Mouse (Mus musculus) kidney, adult 9 months (tissue): ENCODE results near the gene Sf3b6.
A peak's percentile ranks its signal among the peaks of the same experiment; 100 is the strongest.
"Not testable (repeated sequence)": the region's sequence is repeated elsewhere in the genome, so short reads cannot be mapped to it uniquely, and the experiment has no call there.

Source experiments
- DNase-seq: peaks from one replicate; pipeline ENCODE4 v3.0.0; 2022

The Sf3b6 gene

DNA sequence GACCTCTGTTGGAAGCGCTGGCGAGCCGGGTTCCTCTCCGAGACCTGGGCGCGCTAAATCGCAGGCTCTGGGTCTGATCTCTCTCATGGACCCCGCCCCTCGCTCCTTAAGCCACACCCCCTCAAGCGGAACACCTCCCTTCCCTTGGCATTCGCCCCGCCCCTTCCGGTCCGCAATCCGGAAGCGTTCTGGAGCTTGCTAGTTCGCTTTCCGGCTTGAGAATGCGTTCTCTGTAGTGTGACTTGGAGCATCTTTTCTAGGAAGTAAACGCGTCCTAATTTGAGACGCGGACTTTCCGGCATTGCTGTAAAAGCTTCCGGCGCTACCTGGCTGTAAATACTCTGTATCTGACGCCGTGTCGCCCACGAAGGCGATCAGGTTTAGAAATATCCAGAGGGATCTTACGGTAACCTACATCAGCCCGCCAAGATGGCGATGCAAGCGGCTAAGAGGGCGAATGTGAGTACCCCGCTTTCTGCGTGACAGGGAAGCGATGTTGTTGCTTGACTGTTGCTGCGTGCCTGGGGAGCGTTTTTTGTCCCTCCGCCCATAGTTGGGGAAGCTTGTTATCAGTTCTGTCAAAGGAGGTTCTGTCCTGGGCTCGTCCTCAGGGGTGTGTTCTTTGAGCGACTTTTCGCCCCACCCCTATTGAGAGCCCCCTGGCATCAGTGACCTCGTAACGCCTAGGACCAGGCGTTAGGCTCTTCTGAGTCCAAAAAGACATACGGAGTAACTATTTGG is at the start of gene Sf3b6:
Sf3b6 (plus strand) TSS at position 184 of the 741 bp plus-strand sequence.
- DNase-seq, result peak; percentile 99

DNA sequence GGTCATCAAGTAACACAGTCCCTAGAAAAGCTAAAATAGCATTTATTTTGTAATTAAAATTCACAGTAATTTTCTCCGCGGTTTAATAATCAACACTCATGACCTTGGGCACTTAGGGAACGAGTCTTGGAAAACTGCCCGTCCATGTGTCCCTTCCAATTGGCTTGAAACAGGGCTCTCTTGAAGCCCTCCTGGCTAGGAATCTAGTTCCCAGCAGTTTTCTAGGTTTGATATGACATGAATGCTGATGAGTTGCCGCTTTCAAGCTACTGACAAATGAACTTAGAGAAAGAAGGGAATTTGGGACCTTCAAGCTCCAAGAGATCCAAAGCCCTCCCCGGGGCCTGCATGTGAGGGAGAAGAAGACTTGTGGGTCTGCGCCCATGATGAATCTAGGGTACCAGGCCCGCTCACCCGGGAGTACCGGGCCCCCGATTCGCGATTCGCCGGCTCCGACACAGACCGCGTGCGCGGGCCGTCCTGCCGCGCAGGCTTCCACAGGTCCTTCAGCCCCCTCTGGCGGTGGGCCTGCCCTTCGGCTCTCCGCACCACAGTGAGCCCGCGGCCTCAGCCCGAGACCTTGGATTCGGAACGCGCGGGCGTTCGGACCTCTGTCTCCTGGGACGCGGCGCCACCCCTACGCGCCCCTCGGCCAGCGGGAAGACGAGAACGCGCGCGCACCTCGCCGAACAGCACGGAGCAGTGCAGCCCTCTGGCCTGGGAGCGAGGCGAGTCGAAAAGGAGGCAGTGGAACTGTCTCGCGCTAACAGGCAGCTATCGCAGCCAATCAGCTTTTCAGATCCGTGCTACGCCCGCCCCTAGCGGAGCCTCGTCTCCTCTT is 48.6 kb upstream of the Sf3b6 start, which contains the start of the genes Pfn4 and Fam228b:
Pfn4 (plus strand) TSS at position 531 of the 841 bp plus-strand sequence.
Fam228b (minus strand) TSS at position 776 of the 841 bp plus-strand sequence.
- DNase-seq, result peak; percentile 97

DNA sequence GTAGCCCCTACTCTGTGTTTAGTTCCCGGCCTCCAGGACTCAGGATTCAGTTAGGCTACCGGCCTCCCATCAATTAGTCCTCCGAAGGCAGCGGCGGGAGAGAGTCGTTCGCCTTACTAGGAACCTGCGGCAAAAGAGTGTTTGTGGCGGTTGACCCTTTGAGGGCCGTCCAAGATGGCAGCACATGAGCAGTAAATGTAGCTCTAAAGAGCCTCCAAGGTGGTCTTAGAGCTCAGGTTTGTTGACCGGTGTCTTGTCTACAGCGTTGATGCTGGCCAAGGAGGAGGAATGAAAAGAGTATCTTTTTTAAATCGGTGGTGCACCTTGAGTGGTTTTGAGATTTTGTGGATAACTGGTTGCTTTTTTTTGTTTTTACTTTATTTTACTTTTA is 48.0 kb upstream of the Sf3b6 start:
- DNase-seq, result no peak

DNA sequence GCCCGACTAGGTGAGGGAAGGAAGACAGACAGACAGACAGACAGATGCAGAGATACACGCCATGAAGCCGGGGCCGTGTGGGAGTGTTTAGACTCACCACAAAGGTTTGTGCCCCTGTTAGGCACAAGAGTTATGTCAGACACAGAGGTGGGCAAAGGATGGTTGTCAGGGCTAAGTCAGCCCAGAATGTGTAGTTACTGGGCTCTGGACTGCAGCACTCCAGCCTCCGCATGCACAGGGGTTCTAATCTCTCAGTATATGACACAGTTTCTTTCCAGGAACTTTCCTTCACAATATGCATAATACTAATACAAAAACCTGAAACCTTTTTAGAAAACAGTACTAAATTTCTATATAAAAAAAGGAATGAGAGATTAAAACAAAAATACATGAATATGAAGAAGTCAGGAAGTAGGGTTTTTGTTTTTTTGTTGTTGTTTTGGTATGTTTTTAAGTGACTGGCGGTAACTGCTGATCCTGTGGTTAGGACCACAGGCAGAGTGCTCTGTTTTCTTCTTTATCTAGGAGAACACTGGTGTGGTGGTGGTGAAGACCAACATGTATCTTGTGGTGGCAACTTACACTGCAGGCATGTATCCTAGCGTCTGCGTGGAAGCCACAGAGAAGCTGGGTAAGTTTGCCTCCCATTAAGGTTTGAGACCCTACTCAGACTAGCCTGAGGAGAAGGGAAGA is 42.3 kb upstream of the Sf3b6 start:
- DNase-seq, result no peak

DNA sequence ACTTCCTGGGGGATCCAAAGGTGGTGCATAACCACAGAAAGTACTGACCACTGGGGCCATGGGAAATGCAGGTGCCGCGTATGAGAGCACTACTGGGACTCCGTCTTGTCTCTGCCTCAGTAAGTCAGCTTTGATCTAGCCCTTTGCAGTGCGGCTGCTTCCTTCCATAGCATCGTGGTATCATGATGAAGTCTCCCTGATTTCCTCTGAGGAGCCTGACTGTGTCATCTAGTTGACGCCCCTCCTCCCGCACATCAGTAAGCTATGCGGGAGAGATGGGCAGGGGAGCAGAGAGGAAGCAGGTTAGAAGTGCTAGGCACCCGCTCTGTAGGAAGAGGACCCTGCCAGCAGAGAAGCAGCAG is 41.8 kb upstream of the Sf3b6 start:
- DNase-seq, result no peak

DNA sequence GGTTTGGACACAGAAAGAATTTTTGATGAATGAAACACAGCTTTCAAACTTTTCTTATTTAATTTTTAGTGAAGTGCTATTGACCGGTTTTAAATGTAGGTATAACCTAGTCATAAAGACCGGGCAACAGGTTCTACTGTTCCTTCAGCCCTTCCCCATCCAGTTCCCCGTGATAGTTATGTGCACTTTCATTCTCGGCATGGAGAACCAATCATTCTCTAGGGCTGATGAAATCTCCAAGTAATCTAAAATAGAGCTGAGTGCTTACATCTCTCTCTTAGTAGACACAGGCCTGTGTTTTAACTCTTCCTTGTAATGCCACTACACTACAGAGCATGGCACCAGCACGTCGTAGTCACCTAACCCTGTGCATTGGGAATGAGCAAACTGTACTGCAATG is 39.6 kb upstream of the Sf3b6 start:
- DNase-seq, result no peak

DNA sequence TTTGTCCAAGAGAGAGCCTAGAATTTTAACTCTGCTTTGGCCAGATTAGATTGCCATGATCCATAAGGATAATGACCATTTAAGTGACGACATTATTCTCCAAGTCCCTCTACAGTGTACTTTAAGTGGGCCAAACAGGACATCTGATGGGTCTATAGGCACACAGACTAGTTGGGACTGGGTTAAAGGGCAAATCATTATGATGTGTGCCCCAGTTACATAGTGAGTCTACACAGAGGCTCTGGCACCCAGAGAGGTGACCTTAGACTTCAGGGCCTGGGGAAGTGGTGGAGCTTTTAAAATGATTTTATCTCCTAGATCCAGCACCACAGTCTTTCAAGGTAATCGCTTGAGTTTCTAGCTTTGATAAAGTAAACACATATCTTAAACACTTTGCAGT is 37.1 kb upstream of the Sf3b6 start:
- no peak for DNase-seq

DNA sequence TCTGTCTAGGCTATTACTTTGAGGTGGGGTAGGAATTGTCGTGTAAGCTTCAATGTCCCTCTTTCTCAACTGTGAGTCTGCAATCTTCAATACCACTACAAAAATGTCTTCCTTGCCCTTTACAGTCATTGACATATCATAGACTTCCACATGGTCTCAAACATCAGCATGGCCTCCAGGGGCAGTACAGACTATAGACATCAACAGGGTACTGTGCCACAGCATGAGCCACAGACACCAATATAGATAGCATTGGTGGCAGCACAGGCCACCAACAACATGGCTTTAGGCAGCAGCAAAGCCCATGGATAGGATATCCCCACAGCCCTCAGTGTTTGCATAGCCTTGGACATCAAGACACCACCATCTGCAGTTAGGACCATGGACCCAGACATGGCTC is 36.1 kb upstream of the Sf3b6 start:
- DNase-seq, result no peak

DNA sequence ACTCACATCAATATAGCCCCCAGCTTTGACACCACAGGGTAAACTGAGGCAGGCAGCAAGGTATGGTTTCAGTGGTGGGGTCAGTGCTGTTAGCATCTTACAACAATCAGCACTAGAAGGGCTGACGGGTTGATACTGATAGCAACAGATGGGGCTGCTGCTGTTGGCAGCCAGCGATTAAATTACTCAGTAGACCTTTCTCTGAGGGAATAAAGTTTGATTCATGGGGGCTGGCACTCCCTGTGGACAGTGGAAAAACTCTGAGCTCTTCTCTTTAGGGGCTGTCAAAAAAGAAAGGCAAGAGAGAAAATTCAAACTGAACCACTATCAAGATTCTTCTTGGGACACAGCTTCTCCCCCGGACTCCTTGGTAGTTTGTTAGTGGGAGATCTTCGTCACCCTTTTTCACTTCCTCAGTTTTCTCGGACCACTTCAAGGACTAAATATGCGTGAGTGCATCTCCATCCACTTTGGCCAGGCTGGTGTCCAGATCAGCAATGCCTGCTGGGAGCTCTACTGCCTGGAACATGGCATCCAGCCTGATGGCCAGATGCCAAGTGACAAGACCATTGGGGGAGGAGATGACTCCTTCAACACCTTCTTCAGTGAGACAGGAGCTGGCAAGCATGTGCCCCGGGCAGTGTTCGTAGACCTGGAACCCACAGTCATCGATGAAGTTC is 35.5 kb upstream of the Sf3b6 start:
- peak; percentile 26 for DNase-seq

DNA sequence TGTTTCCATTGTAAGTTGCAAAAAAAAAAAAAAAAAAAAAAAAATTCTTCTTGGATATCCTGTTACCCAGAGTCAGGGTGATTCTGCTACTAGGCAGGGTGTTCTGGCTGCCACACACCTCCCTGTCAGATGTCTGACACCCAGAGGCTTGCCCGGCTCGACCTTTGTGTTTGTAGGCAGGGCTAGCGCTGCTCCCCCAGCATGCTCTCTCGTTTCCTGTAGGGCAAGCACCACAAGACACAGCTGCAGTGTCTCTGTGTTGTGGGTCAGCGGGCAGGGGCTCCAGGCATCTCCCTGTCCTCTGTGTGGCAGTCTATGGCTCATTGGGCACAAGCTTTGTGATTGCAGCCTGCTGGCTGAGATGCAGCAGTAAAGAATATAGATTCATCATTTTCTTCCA is 33.7 kb upstream of the Sf3b6 start:
- peak; percentile 66 for DNase-seq

DNA sequence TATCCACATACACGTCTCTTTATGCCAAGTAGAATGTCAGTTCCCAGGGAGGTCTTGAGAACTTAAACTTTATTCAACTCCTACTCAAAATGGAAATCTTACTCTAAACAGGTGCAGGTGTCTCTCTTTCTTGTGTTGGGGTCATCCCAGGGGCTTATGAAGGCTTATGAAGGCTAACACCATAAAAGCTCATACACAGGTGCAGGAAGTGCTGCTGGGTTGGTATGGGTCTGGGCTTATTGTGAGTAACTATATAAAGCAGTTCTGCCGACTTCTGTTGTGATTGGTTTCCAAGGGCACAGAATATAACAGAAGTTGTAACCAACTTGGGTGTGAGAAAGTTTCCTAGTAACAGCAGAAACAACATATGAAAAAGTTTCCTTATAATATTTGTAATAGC is 32.9 kb upstream of the Sf3b6 start:
- no peak for DNase-seq

DNA sequence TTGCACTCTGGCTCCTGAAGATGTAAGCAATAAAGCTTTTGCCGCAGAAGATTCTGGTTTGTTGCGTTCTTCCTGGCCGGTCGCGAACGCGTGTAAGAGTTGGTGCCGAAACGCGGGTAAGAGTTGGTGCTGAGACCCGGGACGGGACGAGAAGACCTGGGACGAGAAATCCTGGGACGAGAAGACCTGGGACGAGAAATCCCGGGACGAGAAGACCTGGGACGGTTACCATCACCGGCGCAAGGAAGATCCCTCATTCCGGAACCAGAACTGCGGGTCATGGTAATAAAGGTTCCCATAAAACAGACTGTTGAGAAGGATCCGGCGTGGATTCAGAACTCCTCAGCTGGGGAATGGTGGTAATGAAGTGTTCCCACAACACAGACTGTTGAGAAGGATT is 29.2 kb upstream of the Sf3b6 start:
- DNase-seq, result not testable (repeated sequence)

DNA sequence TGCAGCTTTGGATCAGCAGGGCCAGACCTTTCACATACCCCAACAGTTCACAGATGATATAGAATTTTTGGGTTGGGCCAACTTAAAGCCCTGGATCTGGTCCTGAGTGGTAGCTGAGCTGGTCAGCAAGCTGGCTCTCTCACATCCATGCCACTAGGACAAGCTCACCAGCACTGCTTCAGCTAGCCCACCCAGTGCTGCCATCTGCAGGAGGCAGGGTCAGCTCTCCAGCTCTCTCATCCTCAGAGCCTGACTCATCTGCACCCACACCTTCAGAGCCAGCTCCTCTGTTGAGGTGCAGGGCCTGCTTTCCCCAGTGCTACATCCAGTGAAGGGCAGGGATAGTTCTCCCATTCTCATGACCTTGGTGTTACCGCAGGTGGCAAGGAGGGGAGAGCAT is 23.6 kb upstream of the Sf3b6 start:
- no peak for DNase-seq

DNA sequence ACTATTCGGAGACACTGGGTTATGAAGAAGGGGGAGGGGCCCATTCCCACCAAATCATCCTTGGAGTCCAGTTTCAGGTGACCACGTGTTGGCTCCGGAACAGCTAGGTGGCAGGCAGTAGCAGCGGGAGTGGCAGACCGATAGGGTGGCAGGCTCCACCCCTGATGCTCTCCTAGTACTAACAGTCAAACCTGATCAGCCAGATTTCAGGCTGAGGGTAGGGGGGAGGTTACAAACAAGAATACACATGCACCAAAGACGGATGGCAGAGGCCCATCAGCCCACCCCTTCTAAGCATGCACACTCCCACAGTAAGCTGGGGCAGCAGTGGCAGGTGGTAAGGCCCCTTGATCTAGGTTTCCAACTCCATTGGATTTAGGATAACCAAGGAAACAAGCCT is 19.9 kb upstream of the Sf3b6 start:
- not testable (repeated sequence) for DNase-seq

DNA sequence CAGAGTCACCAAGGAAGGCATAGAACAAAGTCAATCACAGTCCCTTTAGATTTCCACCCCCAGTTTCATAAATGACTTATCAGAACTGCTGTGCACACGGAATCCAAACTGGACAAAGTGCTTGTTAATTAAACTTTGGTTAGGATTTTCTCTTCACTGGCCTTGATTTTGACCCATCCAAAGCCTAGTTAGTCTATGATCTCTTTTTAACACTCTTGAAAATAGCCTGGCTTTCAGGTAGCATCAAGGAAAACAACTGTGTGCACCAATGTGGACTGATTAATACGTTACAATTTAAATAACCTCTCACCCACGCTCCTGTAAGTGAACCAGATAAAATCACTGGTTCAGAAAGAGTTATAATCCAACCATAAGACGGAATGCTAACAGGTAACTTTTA is 6.3 kb upstream of the Sf3b6 start:
- peak; percentile 74 for DNase-seq

DNA sequence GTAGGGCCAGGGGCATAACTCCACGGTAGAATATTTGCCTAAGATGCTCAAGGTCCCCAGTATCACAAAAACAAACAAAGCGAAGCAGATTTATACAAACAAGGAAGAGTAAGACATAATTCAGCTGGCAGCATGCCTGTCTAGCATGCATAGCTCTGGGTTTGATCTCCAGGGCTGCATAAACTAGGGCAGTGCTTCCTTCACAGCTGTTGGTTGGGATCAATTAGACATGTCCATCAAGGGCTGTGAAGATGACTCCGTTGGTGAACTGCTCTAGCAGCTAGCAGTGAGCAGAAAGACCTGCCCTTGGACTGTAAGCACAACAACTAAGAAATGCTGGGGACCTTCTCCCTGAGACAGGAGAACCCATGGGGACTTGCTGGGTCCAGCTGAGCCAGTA is 5.6 kb upstream of the Sf3b6 start:
- no peak for DNase-seq

DNA sequence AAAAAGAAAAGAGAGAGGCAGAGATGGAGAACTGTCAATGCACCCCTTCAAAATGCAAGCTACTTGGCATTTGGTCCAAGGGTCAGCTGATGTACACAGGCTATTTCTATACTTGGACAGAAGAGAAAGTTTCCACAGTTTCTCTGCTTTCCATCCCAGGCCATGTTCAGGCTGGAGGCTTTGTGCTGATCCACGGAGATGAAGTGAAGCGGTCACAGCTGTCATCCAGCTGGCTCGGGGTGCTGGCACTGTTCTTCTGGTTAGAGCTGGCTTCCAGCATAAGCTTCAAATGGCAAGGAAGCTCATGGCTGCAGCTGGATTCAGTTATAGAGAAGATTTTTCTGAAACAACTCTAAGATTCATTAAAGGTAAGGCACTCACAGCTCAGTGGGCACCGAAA is 3.7 kb upstream of the Sf3b6 start:
- no peak for DNase-seq

DNA sequence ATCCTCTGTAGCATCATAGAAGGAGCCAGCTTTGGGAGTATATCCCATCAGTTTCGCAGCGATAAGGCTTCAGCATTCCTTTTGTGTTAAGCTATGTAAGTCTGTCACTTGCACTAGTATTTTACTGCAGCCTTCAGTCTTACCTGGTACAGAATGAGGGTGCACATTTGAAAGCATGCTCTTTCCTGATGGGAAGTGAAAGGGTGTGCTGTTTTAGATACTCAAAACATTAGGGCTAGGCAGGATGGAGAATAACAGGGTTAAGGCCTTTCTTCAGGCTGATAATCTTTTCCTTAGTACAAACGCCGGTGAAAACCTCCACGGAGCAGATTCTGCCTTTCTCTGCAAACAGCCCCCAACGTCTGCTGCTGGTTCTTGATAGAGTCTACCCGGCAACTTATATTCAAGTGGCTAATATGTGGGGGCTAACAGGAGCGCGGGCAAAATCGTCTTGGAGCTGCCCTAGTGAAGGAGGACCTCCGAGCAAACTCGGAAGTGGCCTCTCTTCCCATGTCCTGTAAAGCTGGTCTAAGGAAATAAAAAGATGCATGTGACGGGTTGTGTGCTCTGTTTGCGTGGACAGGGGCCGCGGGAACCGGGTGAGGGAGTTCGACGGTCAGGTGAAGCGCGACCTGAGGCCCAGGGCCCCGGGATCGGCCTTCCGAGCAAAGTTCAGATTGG is 524 bp upstream of the Sf3b6 start:
- no peak for DNase-seq

DNA sequence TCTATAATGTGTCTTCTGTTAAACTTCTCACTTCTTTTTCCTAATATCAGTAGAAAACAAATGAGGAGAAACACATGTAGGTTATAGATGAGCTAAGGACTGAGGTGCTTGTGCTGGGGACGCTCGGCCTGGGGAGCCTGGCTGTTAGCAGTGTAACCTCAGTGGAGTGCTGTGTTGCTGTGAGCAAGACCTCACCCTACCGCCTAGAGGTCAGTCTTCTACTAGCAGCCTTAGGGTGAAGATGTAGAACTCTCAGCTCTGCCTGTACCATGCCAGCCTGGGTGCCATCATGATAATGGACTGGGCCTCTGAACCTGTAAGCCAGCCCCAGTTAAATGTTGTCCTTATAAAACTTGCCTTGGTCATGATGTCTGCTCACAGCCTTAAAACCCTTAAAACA is 9.9 kb downstream of the Sf3b6 start:
- DNase-seq, result no peak

DNA sequence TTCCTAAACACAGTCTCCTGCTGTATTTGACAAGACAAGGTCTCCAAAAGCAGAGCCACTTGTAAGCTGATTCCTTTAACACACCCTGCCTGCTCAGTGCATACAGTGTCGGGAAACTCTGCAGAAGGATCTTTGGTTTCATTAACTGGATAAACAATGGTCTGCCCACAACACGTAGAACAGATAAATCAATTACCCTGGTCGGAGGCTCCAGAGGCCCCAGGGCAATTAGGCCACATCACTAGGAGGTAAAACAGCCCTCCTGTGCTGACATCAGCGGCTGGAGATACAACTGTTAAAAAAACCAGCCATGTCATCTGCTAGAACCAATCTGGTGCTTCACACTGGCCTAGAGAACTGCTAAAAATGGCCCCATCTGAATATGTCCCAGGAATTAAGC is 19.6 kb downstream of the Sf3b6 start:
- no peak for DNase-seq

DNA sequence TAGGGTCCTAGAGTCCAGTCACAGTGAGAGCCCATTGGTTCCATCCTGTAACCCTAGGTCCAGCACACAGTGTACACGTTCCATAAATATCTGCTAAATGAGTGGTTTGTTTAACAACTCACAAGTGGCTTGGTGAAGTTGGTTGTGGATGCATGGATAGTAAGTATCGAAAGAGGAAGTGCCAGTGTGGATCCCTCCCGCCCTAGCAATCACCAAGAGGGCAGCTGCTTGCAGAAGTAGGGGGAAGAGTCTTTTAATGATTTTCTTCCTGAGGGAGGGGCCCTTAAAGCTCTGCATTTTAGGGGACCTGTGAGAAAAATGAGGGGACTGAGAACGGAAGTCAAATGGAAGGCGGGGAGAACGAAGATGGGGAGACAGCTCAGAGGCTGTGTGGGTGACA is 22.7 kb downstream of the Sf3b6 start:
- no peak for DNase-seq

DNA sequence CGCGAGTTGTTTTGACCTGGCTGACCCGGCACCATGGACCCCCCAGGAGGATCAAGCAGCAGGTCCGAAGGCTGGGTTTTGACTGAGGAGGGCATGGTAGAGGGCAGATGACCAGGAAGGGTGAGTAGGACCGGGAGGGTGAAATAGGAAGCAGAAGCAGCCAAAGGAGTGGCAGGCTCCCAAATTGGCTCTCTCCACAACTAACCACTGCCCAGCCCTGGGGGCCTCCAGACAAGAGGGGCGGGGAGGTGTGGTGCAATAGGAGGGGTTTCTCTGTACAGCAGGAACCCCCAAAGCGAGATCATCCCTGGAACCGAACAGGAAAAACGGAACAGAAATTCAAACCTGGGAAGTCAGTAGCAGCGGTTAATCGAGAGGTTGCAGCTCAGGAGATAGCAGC is 23.4 kb downstream of the Sf3b6 start:
- no peak for DNase-seq
